Mouse (Mus musculus) brain, embryonic 14.5 days (tissue): Measurements from ENCODE around the gene C330007P06Rik. TPM values are rescaled to one million over a fixed set of nuclear protein-coding genes. Genes with fewer than 3 reads are reported as not detected.

ENCODE experiments used
- DNase-seq: peaks from one replicate; pipeline ENCODE4 v3.0.0-alpha.2; 2011; ENCODE audit warnings: low read depth
- CTCF ChIP-seq: fragments of 200-500 bp; IDR thresholded peaks from 2 replicates; pipeline ENCODE4 v1.5.1; 2012; ENCODE audit warnings: inconsistent platforms, mild to moderate bottlenecking, moderate library complexity, borderline replicate concordance; ENCODE audit not compliant: insufficient read depth, insufficient read length; ENCODE audit errors: extremely low read depth
- POLR2A ChIP-seq: fragments of 200-500 bp; IDR thresholded peaks from 2 replicates; pipeline ENCODE4 v1.6.1; 2012; ENCODE audit warnings: mild to moderate bottlenecking, inconsistent platforms, borderline replicate concordance; ENCODE audit not compliant: poor library complexity, insufficient read depth, insufficient read length, severe bottlenecking; ENCODE audit errors: extremely low read depth
- polyA plus RNA-seq: library from polyadenylated mRNA; depleted of rRNA; stranded (reverse); fragments of >200 nt; gene quantifications from 2 replicates; pipeline ENCODE4 v1.2.3, GENCODE M21; 2012; rRNA removed

C330007P06Rik gene
- polyA plus RNA-seq, result 11.5 and 14.7 TPM in 2 replicates

- no peak for DNase-seq
- TF ChIP-seq CTCF, result no peak
- TF ChIP-seq POLR2A, result no peak
Measured at GRCm38 (mm10) chrX:36873765-36874164, at the start of gene C330007P06Rik, which contains the start of gene Ube2a. Gene C330007P06Rik (minus strand): TSS chrX:36874111. Gene Ube2a (plus strand): TSS chrX:36873900.

- no peak for DNase-seq
- TF ChIP-seq POLR2A (no peak), CTCF (no peak)
Measured at GRCm38 (mm10) chrX:36921346-36921745, 47.4 kb upstream of the C330007P06Rik start.

- no peak for DNase-seq
- TF ChIP-seq POLR2A, result no peak
- no peak for TF ChIP-seq CTCF
Measured at GRCm38 (mm10) chrX:36917749-36918148, 43.8 kb upstream of the C330007P06Rik start.

GRCm38 (mm10) chrX:36911343-36911742 is 37.4 kb upstream of the C330007P06Rik start:
- DNase-seq, result peak; percentile 68
- TF ChIP-seq POLR2A (no peak), CTCF (peak; percentile 59; the same call in 1 of the 2 replicates)

GRCm38 (mm10) chrX:36906539-36906938 is 32.6 kb upstream of the C330007P06Rik start:
- peak; percentile 43; the same call in 1 of the 2 replicates for TF ChIP-seq CTCF
- no peak for TF ChIP-seq POLR2A
- DNase-seq, result peak; percentile 29

GRCm38 (mm10) chrX:36903115-36903768 is 29.3 kb upstream of the C330007P06Rik start:
- peak; percentile 70; the same call in 1 of the 2 replicates for TF ChIP-seq POLR2A
- TF ChIP-seq CTCF, result no peak
- DNase-seq, result peak; percentile 97

- DNase-seq, result peak; percentile 62
Measured at GRCm38 (mm10) chrX:36902321-36903114, 28.6 kb upstream of the C330007P06Rik start, which contains the start of gene Nkrf. Gene Nkrf (minus strand): TSS chrX:36902899.

GRCm38 (mm10) chrX:36901655-36902054 is 27.7 kb upstream of the C330007P06Rik start:
- DNase-seq, result no peak
- TF ChIP-seq POLR2A (no peak), CTCF (no peak)

More at GRCm38 (mm10) chrX:36902321-36903114, 28.6 kb upstream of the C330007P06Rik start, which contains the start of gene Nkrf:
- TF ChIP-seq CTCF, result no peak
- no peak; the same call in 1 of the 2 replicates for TF ChIP-seq POLR2A

- 0 out of 2 replicates have a peak, but pooled peaks have one; percentile 1 for TF ChIP-seq CTCF
- peak; percentile 2 for DNase-seq
Measured at GRCm38 (mm10) chrX:36898931-36899330, 25.0 kb upstream of the C330007P06Rik start.

- TF ChIP-seq CTCF (peak; percentile 34; the same call in 1 of the 2 replicates), POLR2A (no peak)
- DNase-seq, result no peak
Measured at GRCm38 (mm10) chrX:36884719-36885118, 10.8 kb upstream of the C330007P06Rik start.

GRCm38 (mm10) chrX:36874704-36875128 is 805 bp upstream of the C330007P06Rik start:
- no peak for DNase-seq

More at GRCm38 (mm10) chrX:36874704-36875128, 805 bp upstream of the C330007P06Rik start:
- no peak for TF ChIP-seq CTCF
- TF ChIP-seq POLR2A, result no peak
